Mouse (Mus musculus): ENCODE results near the gene Utp15. TPM values are rescaled to one million over a fixed set of nuclear protein-coding genes. Genes with fewer than 3 reads are reported as not detected.

The Utp15 gene
- total RNA-seq, 2 experiments from 2014 or later = 16.4 to 20.1 TPM

DNA sequence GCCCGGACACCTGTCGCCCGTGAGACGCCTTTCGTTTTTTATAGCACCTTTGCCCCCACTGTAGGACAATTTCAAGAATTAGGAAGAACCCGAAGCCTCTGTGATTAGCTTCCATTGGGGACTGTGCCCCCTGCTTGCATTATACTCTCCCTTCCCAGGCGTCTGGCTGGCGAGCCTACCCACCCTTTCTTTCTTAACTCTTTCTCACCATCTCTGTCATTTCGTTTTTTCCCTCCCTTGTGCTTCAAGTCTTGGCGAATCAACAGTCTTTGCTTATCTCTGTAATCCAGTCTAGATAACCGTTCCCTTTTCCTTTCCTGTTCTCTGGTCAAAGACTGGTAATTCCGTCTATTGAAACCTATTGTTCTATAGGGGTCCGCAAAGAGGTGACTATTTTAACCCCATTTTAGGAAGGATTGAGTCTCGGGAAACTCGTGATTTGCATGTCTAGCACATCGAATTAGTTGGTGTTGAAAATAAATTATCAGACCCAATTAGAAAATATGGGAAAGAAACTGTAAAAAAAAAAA lies 682 bp upstream of the Utp15 start:
- no peak for DNase-seq (ENCODE audit: low spot score in 2 of 2)

DNA sequence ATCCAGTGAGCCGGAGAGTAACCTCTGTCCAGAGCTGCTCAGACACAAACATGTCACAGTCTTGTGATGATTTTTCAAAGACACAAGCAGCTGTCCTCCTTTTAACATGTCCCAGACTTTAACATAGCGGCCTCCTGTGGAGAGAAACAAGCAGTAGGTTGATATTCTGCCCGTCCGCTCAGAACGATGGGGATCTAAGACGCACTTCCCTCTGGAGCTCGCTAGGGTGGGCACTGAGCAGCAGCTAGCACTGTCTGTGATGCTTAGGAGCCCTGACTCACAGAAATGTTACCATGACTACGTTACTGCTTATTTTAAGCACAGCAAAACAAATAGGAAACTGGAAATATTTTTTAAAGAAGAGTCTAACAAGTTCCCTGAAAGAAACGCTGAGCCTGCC lies 7.9 kb downstream of the Utp15 start:
- no peak for DNase-seq (ENCODE audit: low spot score in 2 of 2)

DNA sequence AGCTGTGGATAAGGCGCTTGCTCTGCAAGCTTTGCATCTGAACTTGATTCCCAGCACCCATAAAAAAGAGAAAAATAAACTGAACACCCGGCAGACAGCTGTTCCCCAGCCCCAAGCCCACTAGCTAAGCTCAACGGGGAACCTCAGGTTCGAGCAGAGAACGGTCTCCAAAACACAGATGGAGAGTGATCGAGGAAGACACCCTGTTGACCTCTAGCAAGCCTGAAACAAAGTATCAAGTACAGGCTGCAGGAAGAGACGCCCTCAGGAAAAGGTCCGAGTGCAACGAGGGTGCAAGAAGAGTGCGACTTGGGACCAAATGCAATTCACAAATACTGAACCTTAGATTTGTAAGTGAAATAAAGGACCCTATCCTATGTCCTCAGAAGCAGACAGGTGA lies 13.2 kb downstream of the Utp15 start:
- DNase-seq (ENCODE audit: low spot score in 2 of 2) = no peak

DNA sequence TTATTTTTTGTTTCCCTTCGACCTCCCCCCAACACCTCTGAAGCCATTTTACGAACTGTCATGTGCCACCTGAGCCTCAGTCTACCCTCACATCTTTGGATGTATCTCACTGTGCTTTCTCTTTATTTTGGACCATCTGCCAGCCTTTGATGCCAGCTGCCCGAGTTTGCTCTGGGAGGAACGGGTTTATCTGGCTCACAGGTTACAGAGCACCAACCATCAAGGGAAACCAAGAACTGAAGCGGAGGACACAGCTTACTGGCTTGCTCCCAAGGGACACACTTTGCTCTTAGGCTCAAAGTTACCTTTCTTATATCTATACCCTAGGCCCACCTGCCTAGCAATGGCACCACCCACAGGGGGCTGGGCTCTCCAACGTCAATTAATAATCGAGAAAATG lies 17.5 kb downstream of the Utp15 start:
- DNase-seq (ENCODE audit: low spot score in 2 of 2) = no peak

DNA sequence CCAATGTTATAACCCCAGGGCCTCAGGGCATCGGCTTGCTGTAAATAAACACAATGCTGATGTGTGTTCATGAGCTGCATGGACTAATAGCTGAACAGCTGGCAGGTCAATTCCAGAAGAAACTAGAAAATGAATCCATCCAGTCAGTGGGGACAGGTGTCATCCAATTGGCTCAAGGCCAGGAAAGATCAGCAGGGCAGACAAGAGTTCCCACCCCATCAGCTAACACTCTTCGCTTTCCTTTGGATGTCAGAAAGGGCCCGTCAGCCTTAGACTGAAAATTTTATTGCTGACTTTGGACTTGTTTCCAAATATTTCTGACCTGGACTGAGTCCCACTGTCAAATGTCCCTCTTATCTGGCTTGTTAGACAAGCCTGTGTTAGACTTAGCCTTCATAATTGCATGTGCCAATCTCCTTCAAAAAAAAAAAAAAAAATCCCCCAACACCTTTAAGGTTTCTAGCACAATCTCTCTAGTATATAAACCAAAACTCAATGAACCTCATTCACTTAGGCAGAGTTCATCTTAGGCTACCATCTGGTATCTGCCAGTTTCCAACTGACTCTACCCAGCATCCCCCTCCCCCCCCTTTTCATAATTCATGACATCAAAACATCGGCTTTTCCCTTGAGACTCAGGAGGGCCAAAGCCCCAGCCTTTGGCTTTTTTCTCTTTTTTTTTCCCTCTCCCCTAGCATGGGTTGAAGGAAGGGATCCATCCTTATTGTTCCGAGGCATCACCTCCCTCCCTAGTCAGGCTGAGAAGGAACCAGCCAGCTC lies 18.1 kb downstream of the Utp15 start:
- no peak for DNase-seq (ENCODE audit: low spot score in 2 of 2)

DNA sequence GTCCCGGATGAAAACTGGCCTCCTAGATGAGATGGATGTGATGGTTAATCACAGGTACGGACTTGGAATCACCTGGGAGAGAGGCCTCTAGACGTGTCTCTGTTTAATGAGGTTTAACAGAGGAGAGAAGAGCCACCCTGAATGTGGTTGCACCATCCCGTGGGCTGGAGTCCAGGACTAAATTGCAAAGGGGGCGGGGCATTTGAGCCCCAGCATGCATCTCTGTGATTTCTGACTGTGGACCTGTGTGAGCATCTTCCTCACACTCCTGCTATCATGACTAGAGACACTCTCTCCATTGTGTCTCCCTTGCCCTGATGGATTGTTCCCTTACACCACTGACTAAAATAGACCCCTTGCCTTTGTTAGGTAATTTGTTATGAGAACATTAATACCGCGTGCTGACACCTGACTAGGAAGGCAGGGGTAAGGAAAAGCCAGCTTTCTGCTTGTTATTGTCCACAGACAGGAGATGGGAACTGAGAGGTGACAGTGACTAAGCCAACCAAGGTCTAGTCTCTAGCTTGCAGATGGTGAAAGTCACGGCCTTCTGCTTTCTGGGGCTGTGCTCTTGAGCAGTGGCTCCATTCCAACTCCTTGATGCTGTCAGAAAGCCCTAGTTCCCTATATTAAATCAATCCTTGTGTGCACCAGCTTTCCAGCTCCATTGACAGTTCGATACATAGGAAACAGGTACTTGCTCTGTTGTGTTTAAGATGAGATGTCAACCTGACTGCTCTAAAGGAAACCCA lies 21.1 kb downstream of the Utp15 start:
- DNase-seq (ENCODE audit: low spot score in 2 of 2) = peak in 1 of 2 experiments; percentile 16

DNA sequence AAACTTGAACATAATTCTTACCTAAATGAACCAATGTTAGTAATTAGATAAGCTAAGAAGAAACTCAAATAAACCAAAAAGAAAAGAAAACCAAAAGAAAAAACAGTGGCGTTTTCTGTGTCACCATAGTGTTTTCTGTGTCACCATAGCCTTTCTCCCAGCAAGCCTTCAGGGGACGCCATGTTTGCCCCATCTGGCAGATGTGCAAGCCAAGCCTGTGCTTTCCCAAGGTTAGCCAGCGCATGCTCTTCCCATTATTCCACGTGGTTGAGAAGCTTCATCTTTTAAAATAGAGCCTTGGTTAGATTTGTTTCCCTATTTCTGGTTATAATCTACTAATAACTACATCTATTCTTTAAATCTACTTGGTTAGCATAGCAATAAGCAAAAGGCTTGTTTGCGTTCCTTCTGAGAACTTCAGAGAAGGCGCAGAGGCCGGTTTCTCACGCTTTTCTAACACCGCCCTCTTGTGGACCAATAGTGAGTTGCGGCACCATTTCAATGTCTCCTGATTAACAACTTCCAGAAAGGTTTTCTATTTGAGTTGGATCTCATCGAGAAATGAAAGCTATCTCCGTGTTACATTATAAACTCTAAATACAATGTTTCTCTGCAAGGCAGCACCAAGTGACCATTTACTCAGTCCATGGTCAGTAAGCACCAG lies 22.7 kb downstream of the Utp15 start:
- DNase-seq (ENCODE audit: low spot score in 2 of 2) = peak; percentile 65

DNA sequence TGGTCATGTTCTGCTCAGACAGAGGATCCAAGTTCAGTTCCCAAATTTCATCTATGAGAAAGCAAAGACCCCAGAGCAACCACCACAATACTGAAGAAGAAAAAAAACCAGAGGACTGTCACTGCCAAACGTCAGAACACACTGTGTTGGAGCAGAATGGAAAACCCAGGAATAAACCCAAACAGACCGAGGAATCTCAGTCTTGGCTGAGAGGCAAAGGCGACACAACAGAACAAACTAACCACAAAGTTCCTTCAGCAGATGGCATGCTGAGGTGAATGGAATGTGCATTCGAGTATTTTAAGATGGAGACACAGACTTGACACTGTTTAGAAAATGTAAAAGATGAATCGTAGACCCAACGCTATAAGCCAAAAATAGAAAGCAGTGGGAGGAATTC lies 27.4 kb downstream of the Utp15 start:
- DNase-seq (ENCODE audit: low spot score in 2 of 2) = no peak

DNA sequence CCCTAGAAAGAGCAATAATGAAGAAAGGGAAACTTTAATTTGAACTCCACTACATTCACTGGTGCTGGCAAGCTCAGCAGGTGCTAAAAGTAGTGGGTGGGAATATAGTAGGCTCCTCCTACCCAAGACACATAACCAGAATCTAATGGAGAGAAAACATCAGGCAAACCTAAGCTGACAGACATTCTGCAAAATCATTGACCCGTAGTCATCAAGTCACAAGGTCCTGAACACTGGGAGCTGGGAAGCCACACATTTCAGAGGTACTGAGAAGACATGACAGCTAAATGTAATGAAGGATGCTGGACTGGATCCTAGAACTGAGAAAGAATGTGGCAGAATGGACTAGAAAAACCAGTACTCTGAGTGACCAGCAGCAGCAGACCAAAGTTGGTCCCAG lies 32.3 kb downstream of the Utp15 start:
- no peak for DNase-seq (ENCODE audit: low spot score in 2 of 2)

DNA sequence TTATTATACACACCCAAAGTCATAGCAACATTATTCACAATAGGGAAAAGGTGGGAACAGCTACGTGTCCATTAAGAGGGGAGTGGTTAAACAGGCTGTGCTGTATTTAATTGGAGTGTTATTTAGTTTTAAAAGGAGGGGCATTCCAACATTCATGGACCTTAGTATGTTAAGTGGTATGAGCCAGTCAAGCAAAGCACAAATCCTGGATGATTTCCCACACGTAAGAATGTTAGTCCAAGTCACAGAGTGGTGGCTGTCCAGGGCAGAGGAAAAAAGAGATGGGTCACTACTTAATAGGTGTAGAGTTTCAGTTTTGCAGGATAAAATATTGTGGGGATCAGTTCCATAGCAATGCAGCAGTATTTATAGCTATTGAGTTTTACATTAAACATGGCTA lies 36.6 kb downstream of the Utp15 start:
- no peak for DNase-seq (ENCODE audit: low spot score in 2 of 2)

DNA sequence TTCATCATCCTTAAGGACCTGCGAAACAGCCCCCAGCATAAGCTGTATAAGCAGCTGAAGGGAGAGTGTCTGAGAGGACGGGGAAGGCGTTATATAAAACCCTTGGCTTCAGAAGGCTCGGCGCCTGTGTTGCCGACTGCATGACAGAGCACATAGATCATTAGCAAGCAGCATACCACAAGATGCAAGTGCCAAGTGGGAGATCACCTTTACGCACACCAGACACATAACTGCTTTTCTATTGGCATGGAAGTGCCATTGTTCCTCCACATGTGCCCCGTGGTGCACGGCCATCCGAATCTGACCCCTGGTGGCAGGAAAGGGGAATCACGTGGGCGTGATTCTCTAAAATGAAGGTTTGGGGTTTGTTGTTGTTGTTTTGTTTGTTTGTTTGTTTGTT lies 40.0 kb downstream of the Utp15 start:
- peak in 1 of 2 experiments; percentile 42 for DNase-seq (ENCODE audit: low spot score in 2 of 2)

DNA sequence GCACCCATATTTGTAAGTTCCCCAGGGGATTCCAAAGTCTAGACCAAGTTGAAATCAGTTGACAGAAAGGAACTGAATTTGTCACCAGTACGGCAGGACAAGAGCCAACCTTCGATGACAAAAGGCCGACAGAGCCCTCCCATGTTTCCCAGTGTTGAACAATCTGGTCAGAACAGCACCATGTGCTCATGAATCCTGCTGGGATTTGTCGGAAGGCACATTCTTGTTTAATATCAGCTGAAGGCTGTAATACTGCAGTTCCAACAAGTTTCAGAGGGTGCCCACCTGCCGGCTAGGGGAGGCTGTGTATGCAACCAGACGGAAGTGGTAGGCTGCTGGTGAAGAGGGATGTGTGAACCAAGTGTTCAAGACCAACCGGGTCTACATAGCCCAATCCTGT lies 52.7 kb downstream of the Utp15 start:
- DNase-seq (ENCODE audit: low spot score in 2 of 2) = no peak

DNA sequence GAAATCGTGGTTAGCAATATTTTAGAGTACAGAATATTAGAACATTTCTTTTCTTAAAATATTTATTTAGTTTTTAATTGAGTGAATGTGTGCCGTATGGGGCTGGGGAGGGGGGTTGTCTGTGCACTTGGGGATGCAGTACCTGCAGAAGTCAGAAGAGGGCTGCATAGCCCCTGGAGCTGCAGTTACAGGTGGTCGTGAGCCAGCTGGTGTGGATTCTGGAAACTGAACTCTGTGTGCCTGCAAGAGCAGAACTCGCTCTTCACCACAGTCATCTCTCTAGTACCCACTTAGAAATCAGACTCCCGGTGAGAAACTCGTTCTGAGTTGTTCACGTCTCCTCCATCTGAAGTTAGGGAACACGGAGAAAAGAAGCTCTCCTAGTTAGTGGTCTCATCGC lies 54.0 kb downstream of the Utp15 start:
- no peak for DNase-seq (ENCODE audit: low spot score in 2 of 2)

DNA sequence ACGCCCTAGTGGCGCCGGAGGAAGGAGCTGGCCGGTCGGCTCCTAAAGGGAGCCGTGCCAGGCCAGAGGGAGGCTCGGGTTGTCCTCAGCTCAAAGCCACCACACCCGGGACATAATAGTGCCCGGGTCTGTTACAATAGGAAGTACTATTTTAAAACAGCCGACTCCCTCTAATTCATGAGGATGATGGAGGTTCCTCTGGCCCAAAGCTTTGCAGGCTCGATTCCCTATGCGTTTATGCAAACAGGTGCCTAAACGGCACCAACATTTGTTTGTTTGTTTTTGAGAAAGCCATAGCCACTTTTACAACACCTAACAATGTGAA lies 56.3 kb downstream of the Utp15 start:
- no peak for DNase-seq (ENCODE audit: low spot score in 2 of 2)

DNA sequence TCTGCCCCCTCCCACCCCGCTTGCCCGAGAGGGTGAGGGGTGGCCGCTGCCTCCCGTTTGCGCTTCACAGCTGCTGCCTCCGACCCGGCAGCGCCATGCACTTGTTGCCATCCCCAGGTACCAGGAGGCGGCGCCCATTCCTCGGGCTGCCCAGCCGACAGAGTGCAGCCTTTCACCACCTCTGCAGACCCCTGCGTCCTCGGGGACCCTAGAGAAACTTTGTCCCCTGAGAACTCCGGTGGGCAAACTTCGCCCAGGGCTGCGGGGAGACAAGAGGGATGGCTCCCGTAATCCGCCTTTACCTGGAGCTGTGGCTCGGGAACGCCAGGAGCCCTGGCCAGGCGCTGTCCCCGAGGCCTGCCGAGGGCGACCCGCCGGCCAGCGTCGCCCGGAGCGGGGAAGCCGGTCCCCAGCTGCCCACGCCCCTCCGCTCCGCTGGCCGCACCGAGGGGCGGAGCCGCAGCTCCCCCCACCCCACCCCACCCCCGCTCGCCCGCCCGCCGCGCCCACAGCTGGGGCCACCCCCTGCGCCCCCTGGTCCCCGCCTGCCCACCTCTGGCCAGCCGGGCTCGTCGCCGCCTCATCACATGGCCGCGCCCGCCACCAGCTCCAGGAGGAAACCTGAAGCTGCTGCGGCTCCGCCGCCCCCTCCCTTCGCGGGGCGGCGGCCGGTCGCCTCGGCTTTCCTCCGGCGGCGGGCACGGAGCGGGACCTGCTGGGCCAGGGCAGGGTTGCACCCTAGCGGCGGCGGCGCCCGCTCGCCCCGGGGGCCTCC lies 56.9 kb downstream of the Utp15 start, which contains the start of gene Arhgef28:
Arhgef28 (minus strand) TSS at position 669 of the 775 bp plus-strand sequence.
- DNase-seq (ENCODE audit: low spot score in 2 of 2) = peak; percentile 71 to 76

DNA sequence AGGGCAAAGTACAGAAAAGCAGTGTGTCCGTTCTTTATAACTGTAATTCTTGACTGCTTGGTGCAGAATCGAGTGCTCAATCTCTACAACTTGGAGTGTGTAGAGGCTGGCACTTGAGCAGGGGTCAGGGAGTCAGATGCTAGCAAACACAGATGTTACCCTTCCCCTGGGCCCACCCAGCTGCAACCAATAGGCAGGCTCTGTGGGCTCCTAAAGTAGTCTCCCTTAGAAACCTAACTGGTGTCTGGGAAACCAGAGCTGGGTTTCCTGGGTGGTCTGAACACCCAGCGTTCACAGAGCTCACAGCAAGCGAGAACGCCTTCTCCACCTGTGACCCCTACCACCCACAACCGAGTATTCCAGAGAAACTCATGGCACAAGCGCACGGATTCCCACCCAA lies 57.7 kb downstream of the Utp15 start:
- no peak for DNase-seq (ENCODE audit: low spot score in 2 of 2)

DNA sequence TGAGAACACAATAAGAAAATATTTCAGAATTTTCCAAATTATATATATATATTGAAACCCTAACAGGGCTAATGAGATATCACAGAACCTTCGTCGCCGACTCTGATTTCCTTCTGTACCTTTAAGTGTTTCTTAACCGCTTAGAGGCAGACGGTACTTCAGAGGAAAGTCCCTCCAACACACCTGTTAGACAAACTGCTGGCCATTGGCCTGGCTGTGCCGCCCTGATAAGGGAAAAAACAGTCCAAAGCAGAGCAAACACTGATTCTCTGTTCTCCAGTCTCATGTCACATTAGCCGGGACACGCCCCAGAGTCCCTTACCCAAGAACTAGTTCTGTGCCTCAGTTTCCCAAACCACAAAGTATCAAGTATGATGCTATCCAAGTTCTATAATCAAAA lies 58.5 kb downstream of the Utp15 start:
- no peak for DNase-seq (ENCODE audit: low spot score in 2 of 2)

DNA sequence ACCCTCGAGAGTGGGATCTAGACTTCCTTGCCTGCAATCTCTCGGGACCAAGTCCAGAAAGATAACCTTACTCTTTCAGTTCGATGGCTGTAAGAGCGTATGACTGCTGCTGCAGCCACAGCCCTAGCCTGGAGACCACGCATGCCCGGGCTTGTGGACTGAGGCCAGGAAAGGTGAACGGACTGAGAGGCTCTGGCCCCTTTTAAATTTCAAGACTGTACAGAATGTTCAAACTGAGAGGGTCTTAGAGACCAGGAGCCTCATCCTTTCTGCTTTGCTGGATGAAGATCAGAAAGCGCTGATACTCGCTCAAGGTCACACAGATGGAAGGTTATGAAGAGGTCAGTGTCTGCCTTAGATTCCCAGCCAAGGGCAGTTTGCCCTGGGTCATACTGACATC lies 61.4 kb downstream of the Utp15 start:
- no peak for DNase-seq (ENCODE audit: low spot score in 2 of 2)
